ENCODE assay signal across 24 mouse cellular contexts in genomic region chr8:92420666-92421065, GRCm38 (mm10).
"Had no signal": no experiment of that assay in that cellular context is flagged by ENCODE, and none has a peak within 500 bp of the region (broad histone marks: within the 10 kb centered on the region; RNA-seq: fewer than 3 reads in every experiment).

No protein-coding gene starts in this region.

- DNase-seq: gastrocnemius, postnatal 25 days; heart, adult 11 months; heart, postnatal 14 days; heart, postnatal 36 days; kidney, adult 11 months; kidney, adult 2 months; kidney, adult 9 months; kidney, postnatal 14 days; kidney, postnatal 36 days; layer of hippocampus, adult 9-11 months; layer of hippocampus, postnatal 36 days; left cerebral cortex, postnatal 4 days had no signal

- H3K36me3 ChIP-seq: heart, embryonic 13.5 days; heart, embryonic 15.5 days; hindbrain, embryonic 13.5 days; hindbrain, embryonic 15.5 days; kidney, embryonic 15.5 days; limb, embryonic 13.5 days; limb, embryonic 15.5 days; liver, embryonic 12.5 days had no signal

- H3K4me1 ChIP-seq: heart, embryonic 13.5 days; heart, embryonic 15.5 days; hindbrain, embryonic 13.5 days; hindbrain, embryonic 15.5 days; kidney, embryonic 15.5 days; limb, embryonic 13.5 days; liver, embryonic 12.5 days had no signal

- H3K9me3 ChIP-seq: heart, embryonic 13.5 days; heart, embryonic 15.5 days; hindbrain, embryonic 13.5 days; hindbrain, embryonic 15.5 days; kidney, embryonic 15.5 days; limb, embryonic 13.5 days; limb, embryonic 15.5 days; liver, embryonic 12.5 days had no signal

- H3K27me3 ChIP-seq: heart, embryonic 13.5 days; hindbrain, embryonic 13.5 days; hindbrain, embryonic 15.5 days; kidney, embryonic 15.5 days; liver, embryonic 12.5 days had no signal

- H3K27ac ChIP-seq: heart, embryonic 13.5 days; heart, embryonic 15.5 days; hindbrain, embryonic 13.5 days; hindbrain, embryonic 15.5 days; hindbrain, postnatal 0 days; kidney, embryonic 15.5 days; kidney, postnatal 0 days; left cerebral cortex, adult 2 months; limb, embryonic 13.5 days; limb, embryonic 15.5 days; liver, embryonic 12.5 days; liver, embryonic 14.5 days had no signal

- H3K4me3 ChIP-seq: heart, embryonic 13.5 days; heart, embryonic 15.5 days; hindbrain, embryonic 13.5 days; hindbrain, embryonic 15.5 days; kidney, embryonic 15.5 days; left cerebral cortex, adult 2 months; limb, embryonic 13.5 days; limb, embryonic 15.5 days; liver, embryonic 12.5 days had no signal
